ENCODE assay signal across 17 mouse cellular contexts in genomic region chr7:92140051-92140817, GRCm38 (mm10).
DNase-seq lines count a peak whose midpoint lies in the region; ATAC-seq and TF ChIP-seq lines count a peak whose summit lies in the region.
"Had no signal": no experiment of that assay in that cellular context is flagged by ENCODE, and none has a peak within 500 bp of the region (broad histone marks: within the 10 kb centered on the region; RNA-seq: fewer than 3 reads in every experiment).

No protein-coding gene starts in this region.

- TF ChIP-seq EP300 in heart, adult 2 months (IDR thresholded peaks at IDR 0.05; ENCODE audit: insufficient read depth, low read depth, low read length): no peak

- H3K9ac ChIP-seq in heart, adult 2 months (ENCODE audit: low read depth, low read length): no peak overlapping the region
- H3K9ac ChIP-seq in hindbrain, embryonic 15.5 days: no peak overlapping the region
- H3K9ac ChIP-seq in midbrain, postnatal 0 days (replicated peaks; ENCODE audit: low read length, poor library complexity, severe bottlenecking): no peak overlapping the region
- H3K9ac ChIP-seq: liver, embryonic 14.5 days; neural tube, embryonic 12.5 days had no signal

- peak overlapping the region; percentile 26 for H3K27ac ChIP-seq in heart, adult 2 months
- no peak overlapping the region for H3K27ac ChIP-seq in heart, embryonic 10.5 days
- H3K27ac ChIP-seq in hindbrain, embryonic 15.5 days (replicated peaks): peak overlapping the region; percentile 28; the same call in 1 of the 2 replicates
- no peak overlapping the region for H3K27ac ChIP-seq in hindbrain, embryonic 10.5 days
- H3K27ac ChIP-seq in midbrain, postnatal 0 days (ENCODE audit: low read depth, low read length): no peak overlapping the region
- H3K27ac ChIP-seq: liver, embryonic 14.5 days; neural tube, embryonic 12.5 days had no signal

- intact Hi-C loops in heart, adult 2 months (cut with DNase I): no loop called here

- no peak for TF ChIP-seq POLR2A in heart, adult 2 months (IDR thresholded peaks at IDR 0.05; ENCODE audit: insufficient read depth, low read depth, low read length)

- DNase-seq in cerebellum, postnatal 10 days: peak; percentile 7 to 16
- no peak for DNase-seq in cerebellum, adult 11-12 months
- DNase-seq in heart, adult 2 months: no peak
- DNase-seq in heart, embryonic 10.5 days (ENCODE audit: low spot score): no peak
- no peak for DNase-seq in hindbrain, embryonic 10.5 days (ENCODE audit: low spot score)
- DNase-seq in midbrain, postnatal 0 days (ENCODE audit: low spot score): peak; percentile 19
- no peak for DNase-seq in spleen, postnatal 10 days (ENCODE audit: low spot score in 2 of 2)
- DNase-seq: cerebellum, postnatal 36 days; gastrocnemius, postnatal 36 days; kidney, adult 9 months; kidney, postnatal 36 days; layer of hippocampus, adult 9-11 months; right cerebral cortex, postnatal 14 days had no signal

- no peaks in the 10 kb centered on the region for H3K36me3 ChIP-seq in heart, adult 2 months (ENCODE audit: control insufficient read depth, insufficient read depth, low read length)
- no peaks in the 10 kb centered on the region for H3K36me3 ChIP-seq in heart, embryonic 10.5 days
- no peaks in the 10 kb centered on the region for H3K36me3 ChIP-seq in hindbrain, embryonic 15.5 days
- H3K36me3 ChIP-seq in hindbrain, embryonic 10.5 days: no peaks in the 10 kb centered on the region
- no peaks in the 10 kb centered on the region for H3K36me3 ChIP-seq in midbrain, postnatal 0 days (ENCODE audit: insufficient read depth, low read length)
- H3K36me3 ChIP-seq: neural tube, embryonic 12.5 days had no signal

- no peaks in the 10 kb centered on the region; the same call in 1 of the 2 replicates for H3K4me1 ChIP-seq in heart, adult 2 months (ENCODE audit: control insufficient read depth, insufficient read depth, low read length)
- no peaks in the 10 kb centered on the region for H3K4me1 ChIP-seq in heart, embryonic 10.5 days
- no peaks in the 10 kb centered on the region for H3K4me1 ChIP-seq in hindbrain, embryonic 15.5 days (replicated peaks)
- H3K4me1 ChIP-seq in hindbrain, embryonic 10.5 days (replicated peaks): no peaks in the 10 kb centered on the region
- no peaks in the 10 kb centered on the region for H3K4me1 ChIP-seq in midbrain, postnatal 0 days (ENCODE audit: insufficient read depth, low read length)
- H3K4me1 ChIP-seq: neural tube, embryonic 12.5 days had no signal

- H3K79me2 ChIP-seq in heart, adult 2 months (replicated peaks; ENCODE audit: control insufficient read depth, insufficient read depth, low read length): no peaks in the 10 kb centered on the region

- ATAC-seq in hindbrain, embryonic 15.5 days (ENCODE audit: low FRiP score, low read depth): no peak
- ATAC-seq in midbrain, postnatal 0 days (ENCODE audit: low FRiP score): no peak
- ATAC-seq: inflammation-experienced regulatory T-cells, adult 6 months had no signal

- no peak for TF ChIP-seq CTCF in heart, adult 2 months (IDR thresholded peaks at IDR 0.05)
- no peak for TF ChIP-seq CTCF in midbrain, postnatal 0 days (IDR thresholded peaks at IDR 0.05)

- H3K4me3 ChIP-seq in heart, adult 2 months: no peak overlapping the region
- no peak overlapping the region for H3K4me3 ChIP-seq in heart, embryonic 10.5 days
- no peak overlapping the region for H3K4me3 ChIP-seq in hindbrain, embryonic 15.5 days
- H3K4me3 ChIP-seq in hindbrain, embryonic 10.5 days: no peak overlapping the region
- no peak overlapping the region for H3K4me3 ChIP-seq in midbrain, postnatal 0 days (ENCODE audit: low read depth, low read length)
- H3K4me3 ChIP-seq: neural tube, embryonic 12.5 days had no signal

- no peak overlapping the region for H3K4me2 ChIP-seq in hindbrain, embryonic 15.5 days
- no peak overlapping the region for H3K4me2 ChIP-seq in midbrain, postnatal 0 days (ENCODE audit: low read depth, low read length, poor library complexity, severe bottlenecking)
- H3K4me2 ChIP-seq: neural tube, embryonic 12.5 days had no signal

- H3K27me3 ChIP-seq in heart, adult 2 months (ENCODE audit: control insufficient read depth, insufficient read depth, low read length): no peaks in the 10 kb centered on the region
- H3K27me3 ChIP-seq in heart, embryonic 10.5 days (ENCODE audit: insufficient read depth, poor library complexity, severe bottlenecking): no peaks in the 10 kb centered on the region
- H3K27me3 ChIP-seq in hindbrain, embryonic 15.5 days: no peaks in the 10 kb centered on the region
- no peaks in the 10 kb centered on the region for H3K27me3 ChIP-seq in hindbrain, embryonic 10.5 days (ENCODE audit: insufficient read depth, poor library complexity, severe bottlenecking)
- no peaks in the 10 kb centered on the region for H3K27me3 ChIP-seq in midbrain, postnatal 0 days (ENCODE audit: insufficient read depth, low read length)
- H3K27me3 ChIP-seq: neural tube, embryonic 12.5 days had no signal

- WGBS in heart, adult 2 months: 58% methylated on average over 9 of the region's 9 CpGs
- WGBS in heart, embryonic 10.5 days: 72% methylated on average over 9 of the region's 9 CpGs
- 74% methylated on average over 9 of the region's 9 CpGs for WGBS in hindbrain, embryonic 15.5 days
- WGBS in hindbrain, embryonic 10.5 days: 88% methylated on average over 9 of the region's 9 CpGs
- WGBS in midbrain, postnatal 0 days: 58% methylated on average over 9 of the region's 9 CpGs

- no peaks in the 10 kb centered on the region for H3K9me3 ChIP-seq in heart, embryonic 10.5 days
- H3K9me3 ChIP-seq in hindbrain, embryonic 15.5 days: no peaks in the 10 kb centered on the region
- H3K9me3 ChIP-seq in hindbrain, embryonic 10.5 days: no peaks in the 10 kb centered on the region
- H3K9me3 ChIP-seq in midbrain, postnatal 0 days (ENCODE audit: low read length): no peaks in the 10 kb centered on the region
- H3K9me3 ChIP-seq: neural tube, embryonic 12.5 days had no signal

Comparison
In these comparisons a context has a peak if more than half of its experiments do, and no peak if none do; other contexts are left out.
1. DNase-seq: peak in cerebellum, postnatal 10 days (2 of 2) and midbrain, postnatal 0 days (single experiment); none in cerebellum, adult 11-12 months (single experiment), heart, adult 2 months (0 of 2), heart, embryonic 10.5 days (single experiment), hindbrain, embryonic 10.5 days (single experiment) and spleen, postnatal 10 days (0 of 2).
2. H3K27ac ChIP-seq: peak in heart, adult 2 months (single experiment) and hindbrain, embryonic 15.5 days (single experiment); none in heart, embryonic 10.5 days (single experiment), hindbrain, embryonic 10.5 days (single experiment) and midbrain, postnatal 0 days (single experiment).